Mouse (Mus musculus) spleen, postnatal 0 days (tissue): ENCODE results near the gene 1190007I07Rik. TPM values are rescaled to one million over a fixed set of nuclear protein-coding genes. Genes with fewer than 3 reads are reported as not detected.

Source experiments
- polyA plus RNA-seq: library from polyadenylated mRNA; unstranded; fragments of >200 nt; fragmentation: Nextera tagmentation; extraction: Ambion mirVana; gene quantifications from 2 replicates; pipeline ENCODE4 v1.2.1, GENCODE M21; 2015

Gene 1190007I07Rik
- polyA plus RNA-seq, result 38.2 and 50.5 TPM in 2 replicates

DNA sequence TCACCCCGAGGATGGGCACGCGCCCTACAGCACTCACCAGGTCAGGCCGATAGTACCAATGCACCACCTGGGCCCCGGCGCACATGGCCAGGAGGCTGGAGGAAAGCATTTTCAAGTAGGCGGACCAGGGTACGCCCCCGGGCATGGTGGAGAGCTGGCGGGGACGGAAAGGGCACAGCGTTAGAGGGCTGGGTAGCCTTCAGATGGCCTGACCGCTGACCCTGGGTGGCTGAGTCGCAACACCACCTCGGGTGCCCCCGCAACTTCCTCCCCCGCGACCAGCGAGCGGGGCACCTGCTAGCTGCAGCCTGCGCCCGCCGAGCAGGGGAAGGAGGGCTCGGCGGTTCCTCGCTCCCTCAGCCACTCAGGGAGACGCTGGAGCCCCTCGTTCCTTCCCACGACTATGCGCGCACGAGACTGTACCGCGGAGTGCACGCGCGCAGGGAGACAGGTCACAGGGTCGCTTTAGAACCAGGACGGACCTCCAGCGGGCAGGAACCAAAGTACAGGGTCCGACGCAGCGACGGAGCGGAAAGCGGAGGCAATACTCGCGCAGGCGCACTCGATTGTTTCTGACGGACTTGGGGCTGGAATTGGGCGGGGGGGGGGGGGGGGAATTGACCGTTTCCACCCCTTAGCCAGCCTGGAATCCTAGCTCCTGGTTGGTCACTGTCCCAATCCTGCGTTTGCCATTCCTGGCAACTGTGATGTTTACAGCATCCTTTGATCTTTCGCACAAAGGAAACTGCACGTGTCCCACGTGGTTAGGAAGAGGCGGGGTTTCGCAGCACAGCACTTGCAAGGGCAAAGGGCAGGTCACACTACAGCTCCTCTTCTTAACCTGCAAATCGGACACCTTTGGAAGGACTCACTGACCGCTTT is at the start of gene 1190007I07Rik:
TSS of gene 1190007I07Rik (minus strand) at position 558 of the 882 bp plus-strand sequence.

DNA sequence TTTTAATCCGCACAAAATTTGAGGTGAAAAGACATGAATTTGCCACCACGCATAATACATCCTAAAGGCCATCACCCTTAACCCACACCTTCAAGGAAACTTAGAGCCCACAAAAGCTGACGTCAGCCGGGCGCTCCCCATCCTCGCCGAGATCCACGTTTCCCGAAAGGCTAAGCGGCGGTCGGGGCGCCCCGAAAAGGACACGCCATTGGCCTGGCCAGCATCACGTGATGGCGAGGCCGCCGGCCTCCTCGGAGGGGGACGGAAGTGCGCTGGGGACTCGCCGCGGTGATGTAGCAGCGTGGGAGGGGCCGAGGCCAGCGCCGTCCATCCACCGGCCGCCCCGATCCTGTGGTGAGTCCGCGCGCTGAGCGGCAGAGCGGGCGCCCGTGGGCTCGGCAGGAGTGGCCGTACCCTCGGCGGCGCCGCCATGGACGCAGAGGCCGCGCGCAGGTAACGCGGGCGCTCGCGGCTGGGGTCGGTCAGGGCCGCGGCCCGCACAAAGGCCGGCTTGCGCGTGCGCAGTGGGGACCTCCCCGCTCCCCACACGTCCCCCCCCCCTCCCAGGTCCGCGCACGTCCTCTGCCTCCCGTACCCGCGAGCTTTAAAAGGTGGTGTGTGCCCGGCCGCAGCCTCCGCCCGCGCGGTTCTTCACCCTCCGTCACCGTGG is 6.7 kb upstream of the 1190007I07Rik start, which contains the start of gene Tdg:
TSS of gene Tdg (plus strand) at position 243 of the 670 bp plus-strand sequence.

Other genes with a start within 250 kb of the 1190007I07Rik start
- not detected in 2 replicates for gene Gm1553, start 130.6 kb downstream of the 1190007I07Rik start, polyA plus RNA-seq
- gene Tdg, start 6.6 kb upstream of the 1190007I07Rik start, polyA plus RNA-seq, result 44.5 and 44.8 TPM in 2 replicates
- 0.77 and 1.4 TPM in 2 replicates for gene Glt8d2, start 67.4 kb upstream of the 1190007I07Rik start, polyA plus RNA-seq
- gene Hcfc2, start 72.9 kb upstream of the 1190007I07Rik start, polyA plus RNA-seq, result 15.6 and 18.7 TPM in 2 replicates
- 37.0 and 42.9 TPM in 2 replicates for gene Nfyb, start 140.9 kb upstream of the 1190007I07Rik start, polyA plus RNA-seq
- gene Txnrd1, start 210.7 kb upstream of the 1190007I07Rik start, polyA plus RNA-seq, result 34.6 and 35.5 TPM in 2 replicates
- gene Eid3, start 243.4 kb upstream of the 1190007I07Rik start, polyA plus RNA-seq, result 0.12 and 0.16 TPM in 2 replicates